ENCODE assay signal across 12 mouse cellular contexts in genomic region chr7:65279277-65279676, GRCm38 (mm10).
DNase-seq lines count a peak whose midpoint lies in the region; ATAC-seq lines count a peak whose summit lies in the region.
"Had no signal": no experiment of that assay in that cellular context is flagged by ENCODE, and none has a peak within 500 bp of the region (broad histone marks: within the 10 kb centered on the region; RNA-seq: fewer than 3 reads in every experiment).

No protein-coding gene starts in this region.

- H3K4me2 ChIP-seq in hindbrain, embryonic 11.5 days (replicated peaks; ENCODE audit: low read depth, low read length) = no peak overlapping the region
- H3K4me2 ChIP-seq: embryonic facial prominence, embryonic 12.5 days; limb, embryonic 13.5 days had no signal

- H3K9ac ChIP-seq in hindbrain, embryonic 11.5 days (ENCODE audit: low read depth, low read length) = no peak overlapping the region
- H3K9ac ChIP-seq: embryonic facial prominence, embryonic 12.5 days; limb, embryonic 13.5 days had no signal

- no peak overlapping the region for H3K27ac ChIP-seq in hindbrain, embryonic 11.5 days (ENCODE audit: low read depth, low read length)
- H3K27ac ChIP-seq in hindbrain, embryonic 10.5 days = no peak overlapping the region
- H3K27ac ChIP-seq: embryonic facial prominence, embryonic 12.5 days; limb, embryonic 13.5 days; macrophage had no signal

- no peaks in the 10 kb centered on the region for H3K9me3 ChIP-seq in hindbrain, embryonic 11.5 days (ENCODE audit: control insufficient read depth, low read length)
- H3K9me3 ChIP-seq in hindbrain, embryonic 10.5 days = no peaks in the 10 kb centered on the region
- H3K9me3 ChIP-seq: embryonic facial prominence, embryonic 12.5 days; limb, embryonic 13.5 days had no signal

- no peaks in the 10 kb centered on the region for H3K27me3 ChIP-seq in hindbrain, embryonic 11.5 days (ENCODE audit: control insufficient read depth, insufficient read depth, low read length)
- H3K27me3 ChIP-seq in hindbrain, embryonic 10.5 days (ENCODE audit: insufficient read depth, poor library complexity, severe bottlenecking) = no peaks in the 10 kb centered on the region
- H3K27me3 ChIP-seq: embryonic facial prominence, embryonic 12.5 days; limb, embryonic 13.5 days had no signal

- peak; percentile 53 for ATAC-seq in hindbrain, embryonic 11.5 days (ENCODE audit: low FRiP score)

- no peaks in the 10 kb centered on the region for H3K36me3 ChIP-seq in hindbrain, embryonic 11.5 days (ENCODE audit: control insufficient read depth, insufficient read depth, low read length)
- H3K36me3 ChIP-seq in hindbrain, embryonic 10.5 days = no peaks in the 10 kb centered on the region
- H3K36me3 ChIP-seq: embryonic facial prominence, embryonic 12.5 days; limb, embryonic 13.5 days had no signal

- intact Hi-C loops in left cerebral cortex, postnatal 25 days (cut with DNase I) = loop anchor here (5.0 kb wide), 1 partner anchor 107 kb away; no protein-coding TSS in a partner anchor

- 75% methylated on average over 13 of the region's 13 CpGs for WGBS in hindbrain, embryonic 11.5 days
- 91% methylated on average over 13 of the region's 13 CpGs for WGBS in hindbrain, embryonic 10.5 days

- peak; percentile 13 for DNase-seq in hindbrain, embryonic 11.5 days (ENCODE audit: low spot score)
- no peak for DNase-seq in hindbrain, embryonic 10.5 days (ENCODE audit: low spot score)
- peak; percentile 82 for DNase-seq in right cerebral cortex, adult 18-20 months
- no peak for DNase-seq in right cerebral cortex, postnatal 4 days
- peak; percentile 45 to 86 for DNase-seq in left cerebral cortex, postnatal 25 days (ENCODE audit: low spot score in 2 of 2)
- DNase-seq in telencephalon, adult 2 months (ENCODE audit: low read depth, low spot score) = peak; percentile 73
- DNase-seq in heart, postnatal 4 days = no peak
- DNase-seq: gastrocnemius, postnatal 10 days; thymus, postnatal 14 days had no signal

- H3K4me1 ChIP-seq in hindbrain, embryonic 11.5 days (replicated peaks; ENCODE audit: control insufficient read depth, insufficient read depth, low read length) = no peaks in the 10 kb centered on the region
- peaks cover 24% of the 10 kb centered on the region for H3K4me1 ChIP-seq in hindbrain, embryonic 10.5 days (replicated peaks)
- H3K4me1 ChIP-seq: embryonic facial prominence, embryonic 12.5 days; limb, embryonic 13.5 days had no signal

- H3K4me3 ChIP-seq in hindbrain, embryonic 11.5 days (ENCODE audit: low read depth, low read length) = no peak overlapping the region
- H3K4me3 ChIP-seq in hindbrain, embryonic 10.5 days = no peak overlapping the region
- H3K4me3 ChIP-seq: embryonic facial prominence, embryonic 12.5 days; limb, embryonic 13.5 days had no signal

Comparison
In these comparisons a context has a peak if more than half of its experiments do, and no peak if none do; other contexts are left out.
1. DNase-seq: peak in hindbrain, embryonic 11.5 days (single experiment), right cerebral cortex, adult 18-20 months (single experiment), left cerebral cortex, postnatal 25 days (2 of 2) and telencephalon, adult 2 months (single experiment); none in hindbrain, embryonic 10.5 days (single experiment), right cerebral cortex, postnatal 4 days (single experiment) and heart, postnatal 4 days (single experiment).